Mouse (Mus musculus): ENCODE results near the gene Lpp. TPM values are rescaled to one million over a fixed set of nuclear protein-coding genes. Genes with fewer than 3 reads are reported as not detected.

Gene Lpp
- polyA plus RNA-seq, 1 experiment, result 15.0 TPM

GRCm38 (mm10) chr16:24398476-24398875 is 5.2 kb downstream of the Lpp start:
- Histone ChIP-seq H3K4me3 (ENCODE audit: control insufficient read depth, insufficient read depth, low read length) (no peak overlapping the region), H3K27me3 (ENCODE audit: control insufficient read depth, insufficient read depth, low read length) (no peaks in the 10 kb centered on the region), H3K4me1 (replicated peaks; ENCODE audit: control insufficient read depth, insufficient read depth, low read length) (peaks cover 20% of the 10 kb centered on the region), H3K27ac (ENCODE audit: control insufficient read depth, insufficient read depth, low read length) (no peak overlapping the region), H3K36me3 (ENCODE audit: control insufficient read depth, insufficient read depth, low read length) (no peaks in the 10 kb centered on the region)
- no peak for TF ChIP-seq CTCF (IDR thresholded peaks at IDR 0.05; ENCODE audit: borderline replicate concordance, control insufficient read depth, extremely low read depth, insufficient read depth, low read length, poor library complexity)
- no peak for TF ChIP-seq POLR2A (IDR thresholded peaks at IDR 0.05; ENCODE audit: control insufficient read depth, extremely low read depth, insufficient read depth, low read length, poor library complexity)
- WGBS, result 91% methylated on average over 4 of the region's 4 CpGs
- DNase-seq, result no peak

DNA sequence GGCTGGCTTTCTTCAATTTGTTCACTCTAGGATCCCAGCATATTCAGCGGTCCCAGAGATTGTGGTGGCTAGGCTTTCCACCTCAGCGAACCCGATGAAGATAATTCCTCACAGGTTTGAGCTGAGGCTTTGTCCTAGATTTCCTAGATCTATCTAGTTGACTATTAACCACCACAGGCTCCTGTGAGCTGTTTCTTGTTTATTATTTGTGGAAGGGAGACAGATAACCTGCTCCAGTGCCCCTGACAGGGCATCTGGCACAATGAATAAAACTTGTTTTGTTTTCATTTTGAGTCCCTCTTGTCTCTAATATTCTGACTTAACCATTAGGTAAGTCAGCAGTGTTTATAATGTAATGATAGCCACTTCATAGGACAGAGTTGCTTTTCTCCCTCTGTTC is 5.6 kb downstream of the Lpp start:
- H3K27ac ChIP-seq (ENCODE audit: control insufficient read depth, insufficient read depth, low read length), result no peak overlapping the region
- H3K4me3 ChIP-seq (ENCODE audit: control insufficient read depth, insufficient read depth, low read length), result no peak overlapping the region
- 98% methylated on average over 3 of the region's 3 CpGs for WGBS
- H3K36me3 ChIP-seq (ENCODE audit: control insufficient read depth, insufficient read depth, low read length), result no peaks in the 10 kb centered on the region
- H3K27me3 ChIP-seq (ENCODE audit: control insufficient read depth, insufficient read depth, low read length), result no peaks in the 10 kb centered on the region
- no peak for TF ChIP-seq POLR2A (IDR thresholded peaks at IDR 0.05; ENCODE audit: control insufficient read depth, extremely low read depth, insufficient read depth, low read length, poor library complexity)
- no peak for TF ChIP-seq CTCF (IDR thresholded peaks at IDR 0.05; ENCODE audit: borderline replicate concordance, control insufficient read depth, extremely low read depth, insufficient read depth, low read length, poor library complexity)
- no peak for DNase-seq
- H3K4me1 ChIP-seq (replicated peaks; ENCODE audit: control insufficient read depth, insufficient read depth, low read length), result peaks cover 19% of the 10 kb centered on the region

DNA sequence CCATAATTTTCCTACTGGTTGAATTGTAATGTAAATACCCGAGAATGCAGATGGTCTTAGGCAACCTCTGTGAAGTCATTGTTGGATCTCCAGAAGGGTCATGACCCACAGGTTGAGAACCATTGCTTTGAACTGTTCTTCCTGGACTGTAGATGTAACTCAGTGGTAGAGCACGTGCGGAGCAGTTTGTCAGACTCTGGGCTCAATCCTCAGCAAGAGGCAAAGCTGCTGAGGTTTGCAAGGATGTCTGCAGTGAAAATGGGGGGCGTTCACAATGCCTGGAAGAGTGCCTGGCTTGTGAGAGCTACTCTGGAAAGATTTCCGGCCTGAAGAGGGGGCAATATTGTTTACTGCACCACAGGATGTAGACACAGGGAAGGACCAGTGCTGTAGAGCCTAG is 6.2 kb downstream of the Lpp start:
- WGBS, result 90% methylated on average over 5 of the region's 5 CpGs
- Histone ChIP-seq H3K27ac (ENCODE audit: control insufficient read depth, insufficient read depth, low read length) (no peak overlapping the region), H3K27me3 (ENCODE audit: control insufficient read depth, insufficient read depth, low read length) (no peaks in the 10 kb centered on the region), H3K4me1 (replicated peaks; ENCODE audit: control insufficient read depth, insufficient read depth, low read length) (peaks cover 14% of the 10 kb centered on the region), H3K4me3 (ENCODE audit: control insufficient read depth, insufficient read depth, low read length) (no peak overlapping the region), H3K36me3 (ENCODE audit: control insufficient read depth, insufficient read depth, low read length) (no peaks in the 10 kb centered on the region)
- TF ChIP-seq POLR2A (IDR thresholded peaks at IDR 0.05; ENCODE audit: control insufficient read depth, extremely low read depth, insufficient read depth, low read length, poor library complexity) (no peak), CTCF (IDR thresholded peaks at IDR 0.05; ENCODE audit: borderline replicate concordance, control insufficient read depth, extremely low read depth, insufficient read depth, low read length, poor library complexity) (no peak)
- no peak for DNase-seq

GRCm38 (mm10) chr16:24400776-24401175 is 7.5 kb downstream of the Lpp start:
- TF ChIP-seq CTCF (IDR thresholded peaks at IDR 0.05; ENCODE audit: borderline replicate concordance, control insufficient read depth, extremely low read depth, insufficient read depth, low read length, poor library complexity), result no peak
- TF ChIP-seq POLR2A (IDR thresholded peaks at IDR 0.05; ENCODE audit: control insufficient read depth, extremely low read depth, insufficient read depth, low read length, poor library complexity), result no peak
- Histone ChIP-seq H3K4me3 (ENCODE audit: control insufficient read depth, insufficient read depth, low read length) (no peak overlapping the region), H3K27me3 (ENCODE audit: control insufficient read depth, insufficient read depth, low read length) (no peaks in the 10 kb centered on the region), H3K4me1 (replicated peaks; ENCODE audit: control insufficient read depth, insufficient read depth, low read length) (peaks cover 6% of the 10 kb centered on the region), H3K36me3 (ENCODE audit: control insufficient read depth, insufficient read depth, low read length) (no peaks in the 10 kb centered on the region), H3K27ac (ENCODE audit: control insufficient read depth, insufficient read depth, low read length) (no peak overlapping the region)
- 100% methylated on average over 2 of the region's 2 CpGs for WGBS
- no peak for DNase-seq

DNA sequence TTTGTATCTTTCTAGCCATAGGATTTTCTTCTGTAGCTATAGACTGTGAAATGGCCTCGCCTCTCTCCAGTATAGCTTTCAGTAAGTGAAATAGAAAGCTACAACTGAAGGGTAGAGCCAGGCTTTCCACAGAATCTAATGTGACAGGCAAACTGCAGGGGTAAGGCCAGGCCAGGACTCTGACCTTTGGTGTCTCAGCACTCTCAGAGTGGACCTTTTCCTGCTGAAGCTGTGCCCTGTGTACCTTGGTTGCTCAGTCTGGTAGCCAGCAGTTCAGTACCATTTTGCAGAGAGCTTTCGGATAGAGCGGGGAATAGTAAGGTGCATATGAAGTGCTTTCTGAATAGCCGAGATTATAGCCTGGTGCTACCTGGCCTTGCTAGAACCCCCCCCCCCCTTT is 9.5 kb downstream of the Lpp start:
- no peak overlapping the region for H3K27ac ChIP-seq (ENCODE audit: control insufficient read depth, insufficient read depth, low read length)
- no peak for DNase-seq
- no peak for TF ChIP-seq POLR2A (IDR thresholded peaks at IDR 0.05; ENCODE audit: control insufficient read depth, extremely low read depth, insufficient read depth, low read length, poor library complexity)
- no peak for TF ChIP-seq CTCF (IDR thresholded peaks at IDR 0.05; ENCODE audit: borderline replicate concordance, control insufficient read depth, extremely low read depth, insufficient read depth, low read length, poor library complexity)
- H3K4me3 ChIP-seq (ENCODE audit: control insufficient read depth, insufficient read depth, low read length), result no peak overlapping the region
- no peaks in the 10 kb centered on the region for H3K36me3 ChIP-seq (ENCODE audit: control insufficient read depth, insufficient read depth, low read length)
- no peaks in the 10 kb centered on the region for H3K4me1 ChIP-seq (replicated peaks; ENCODE audit: control insufficient read depth, insufficient read depth, low read length)
- 98% methylated on average over 4 of the region's 4 CpGs for WGBS
- H3K27me3 ChIP-seq (ENCODE audit: control insufficient read depth, insufficient read depth, low read length), result no peaks in the 10 kb centered on the region

- H3K4me3 ChIP-seq (ENCODE audit: control insufficient read depth, insufficient read depth, low read length), result no peak overlapping the region
- no peak overlapping the region for H3K27ac ChIP-seq (ENCODE audit: control insufficient read depth, insufficient read depth, low read length)
- H3K36me3 ChIP-seq (ENCODE audit: control insufficient read depth, insufficient read depth, low read length), result no peaks in the 10 kb centered on the region
- 98% methylated on average over 8 of the region's 8 CpGs for WGBS
- no peaks in the 10 kb centered on the region for H3K4me1 ChIP-seq (replicated peaks; ENCODE audit: control insufficient read depth, insufficient read depth, low read length)
- TF ChIP-seq POLR2A (IDR thresholded peaks at IDR 0.05; ENCODE audit: control insufficient read depth, extremely low read depth, insufficient read depth, low read length, poor library complexity), result no peak
- TF ChIP-seq CTCF (IDR thresholded peaks at IDR 0.05; ENCODE audit: borderline replicate concordance, control insufficient read depth, extremely low read depth, insufficient read depth, low read length, poor library complexity), result no peak
- no peaks in the 10 kb centered on the region for H3K27me3 ChIP-seq (ENCODE audit: control insufficient read depth, insufficient read depth, low read length)
- DNase-seq, result no peak
These were observed 10.6 kb downstream of the Lpp start for GRCm38 (mm10) chr16:24403733-24404380.

- Histone ChIP-seq H3K27ac (ENCODE audit: control insufficient read depth, insufficient read depth, low read length) (no peak overlapping the region), H3K36me3 (ENCODE audit: control insufficient read depth, insufficient read depth, low read length) (no peaks in the 10 kb centered on the region), H3K4me1 (replicated peaks; ENCODE audit: control insufficient read depth, insufficient read depth, low read length) (no peaks in the 10 kb centered on the region), H3K27me3 (ENCODE audit: control insufficient read depth, insufficient read depth, low read length) (no peaks in the 10 kb centered on the region), H3K4me3 (ENCODE audit: control insufficient read depth, insufficient read depth, low read length) (no peak overlapping the region)
- no peak for DNase-seq
- TF ChIP-seq CTCF (IDR thresholded peaks at IDR 0.05; ENCODE audit: borderline replicate concordance, control insufficient read depth, extremely low read depth, insufficient read depth, low read length, poor library complexity) (no peak), POLR2A (IDR thresholded peaks at IDR 0.05; ENCODE audit: control insufficient read depth, extremely low read depth, insufficient read depth, low read length, poor library complexity) (no peak)
- WGBS, result 88% methylated on average over 2 of the region's 2 CpGs
These were observed 13.2 kb downstream of the Lpp start for GRCm38 (mm10) chr16:24406521-24406920.

Data from thymus, adult 2 months (tissue).